Mouse (Mus musculus): ENCODE measurements at regions not wholly inside any gene's neighbourhood (a gene's known extent, or its start where the extent isn't known, plus 50 kb on each side); places are given as distances from the start of the nearest gene placed in this dataset.

- TF ChIP-seq CTCF (IDR thresholded peaks at IDR 0.05) (no peak), POLR2A (IDR thresholded peaks at IDR 0.05; ENCODE audit: insufficient read depth, low read depth, low read length) (no peak)
Measured at GRCm38 (mm10) chr19:32950252-32950651, 193.0 kb downstream of the Pten start.
